Mouse (Mus musculus): Measurements from ENCODE around the gene Vmn2r38. TPM values are rescaled to one million over a fixed set of nuclear protein-coding genes. Genes with fewer than 3 reads are reported as not detected.
"Not testable (repeated sequence)": the region's sequence is repeated elsewhere in the genome, so short reads cannot be mapped to it uniquely, and the experiment has no call there.

Vmn2r38 gene
- polyA plus RNA-seq (2017; shearing (Covaris generic)) = not detected

- ATAC-seq = not testable (repeated sequence)
Observed at GRCm38 (mm10) chr7:9097781-9098180, at the start of gene Vmn2r38. Gene Vmn2r38, minus strand, starts transcription at chr7:9097881.

- not testable (repeated sequence) for ATAC-seq
Observed at GRCm38 (mm10) chr7:9065353-9065752, 32.3 kb downstream of the Vmn2r38 start.

- not testable (repeated sequence) for ATAC-seq
Observed at GRCm38 (mm10) chr7:9030698-9031097, 67.0 kb downstream of the Vmn2r38 start, which contains the start of gene Vmn2r39. Gene Vmn2r39, minus strand, starts transcription at chr7:9030798.

Other genes with a start within 250 kb of the Vmn2r38 start
- gene Vmn2r40, start 166.4 kb downstream of the Vmn2r38 start, polyA plus RNA-seq (2017; shearing (Covaris generic)) = not detected
- not detected for gene Vmn2r39, start 67.1 kb downstream of the Vmn2r38 start, polyA plus RNA-seq (2017; shearing (Covaris generic))
- not detected for gene Vmn2r37, start 125.8 kb upstream of the Vmn2r38 start, polyA plus RNA-seq (2017; shearing (Covaris generic))